ENCODE assay signal across 1 mouse cellular context in genomic region chr13:43171020-43171710, GRCm38 (mm10).
A peak's percentile ranks its signal among the peaks of the same experiment; 100 is the strongest.
TF ChIP-seq lines count a peak whose summit lies in the region.

Gene Tbc1d7, minus strand, starts transcription at chr13:43171501.

TF ChIP-seq in MEL, 35 proteins besides CTCF, POLR2A, EP300 and RAD21 (continued from another document):
- TF ChIP-seq E2F4 (IDR thresholded peaks at IDR 0.05; ENCODE audit: borderline replicate concordance, low read depth, low read length): peak; percentile 30; the same call in 1 of the 2 replicates
- TF ChIP-seq MYC (IDR thresholded peaks at IDR 0.05; ENCODE audit: low read depth, low read length): peak; percentile 91
- no peak for TF ChIP-seq ZKSCAN1 (IDR thresholded peaks at IDR 0.05; ENCODE audit: low read depth, low read length)
- peak; percentile 94 for TF ChIP-seq NRF1 (IDR thresholded peaks at IDR 0.05; ENCODE audit: insufficient read depth, low read depth, low read length, poor library complexity, severe bottlenecking)
- 0 out of 2 replicates have a peak, but pooled peaks have one; percentile 30 for TF ChIP-seq ELF1 (IDR thresholded peaks at IDR 0.05; ENCODE audit: low read depth, low read length)
